Mouse (Mus musculus) thymus, postnatal 14 days (tissue): ENCODE measurements around the gene Ninj2.
"Not testable (repeated sequence)": the region's sequence is repeated elsewhere in the genome, so short reads cannot be mapped to it uniquely, and the experiment has no call there.

ENCODE experiments used
- DNase-seq: peaks from one replicate; pipeline ENCODE4 v3.0.0; 2021

Ninj2 gene

DNA sequence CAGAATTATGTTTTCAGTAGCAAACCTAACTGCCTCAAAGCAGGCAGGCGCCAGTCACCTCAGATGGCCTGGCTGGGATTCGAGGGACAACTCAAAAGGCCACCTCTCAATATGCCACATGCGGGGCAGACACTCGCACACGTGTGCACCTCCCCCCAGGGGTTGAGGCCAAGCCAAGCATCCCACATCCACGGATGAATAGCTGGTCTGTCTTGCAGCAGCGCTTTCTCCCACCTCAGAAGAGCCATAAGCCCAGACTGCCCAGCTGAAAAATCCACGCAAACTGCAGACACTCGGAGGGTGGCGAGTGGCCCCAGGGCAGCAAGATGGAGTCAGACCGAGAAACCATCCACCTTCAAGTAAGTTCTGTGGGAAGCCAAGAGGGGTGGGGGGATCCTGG lies at the start of gene Ninj2:
Gene Ninj2 (plus strand): TSS at position 251 of the 400 bp plus-strand sequence.
- DNase-seq: no peak

DNA sequence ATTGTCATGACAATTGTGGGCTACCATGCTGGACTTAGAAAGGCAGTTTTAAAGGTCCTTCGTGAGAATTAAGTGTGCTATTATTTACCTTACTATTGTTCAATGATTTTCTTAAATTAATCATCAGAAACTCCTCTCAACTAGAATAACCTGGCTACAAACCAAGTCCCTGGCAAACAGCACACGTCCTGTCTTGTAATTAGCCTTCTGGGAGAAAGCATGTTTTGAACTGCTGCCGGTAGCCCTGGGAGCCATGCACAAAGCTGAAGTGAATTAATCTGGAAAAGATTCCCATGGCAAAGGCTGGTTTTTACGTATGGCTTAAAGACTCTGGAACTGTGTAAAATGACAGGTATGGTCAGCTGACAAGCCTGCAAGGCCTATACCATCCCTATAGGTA lies 47.7 kb upstream of the Ninj2 start:
- no peak for DNase-seq

DNA sequence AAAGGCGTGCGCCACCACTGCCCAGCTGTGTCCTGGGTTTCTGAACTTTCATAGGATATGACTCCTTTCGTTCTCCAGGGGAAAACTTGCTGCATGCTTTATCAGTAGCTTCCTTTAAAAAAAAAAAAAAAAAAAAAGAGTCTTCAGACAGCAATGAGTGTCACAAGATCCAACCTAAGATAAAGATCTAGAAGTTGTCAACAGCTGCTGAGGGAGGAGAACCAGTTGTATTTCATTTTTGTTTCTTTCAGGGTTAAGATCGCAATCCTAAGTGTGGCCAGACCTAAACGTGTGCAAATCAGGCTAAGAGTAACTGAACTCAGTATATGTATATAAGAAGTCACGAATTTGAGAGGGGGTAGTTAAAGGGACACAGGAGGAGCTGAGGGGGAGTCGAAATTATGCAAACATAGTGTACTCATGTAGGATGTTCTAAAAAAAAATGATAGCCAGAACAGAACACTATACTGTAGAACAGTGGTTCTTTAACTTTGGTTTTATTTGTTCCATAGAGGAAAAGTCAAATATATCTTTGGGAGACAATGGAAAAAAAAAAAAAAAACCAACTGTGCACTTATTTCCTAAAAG lies 45.4 kb upstream of the Ninj2 start:
- DNase-seq: no peak

DNA sequence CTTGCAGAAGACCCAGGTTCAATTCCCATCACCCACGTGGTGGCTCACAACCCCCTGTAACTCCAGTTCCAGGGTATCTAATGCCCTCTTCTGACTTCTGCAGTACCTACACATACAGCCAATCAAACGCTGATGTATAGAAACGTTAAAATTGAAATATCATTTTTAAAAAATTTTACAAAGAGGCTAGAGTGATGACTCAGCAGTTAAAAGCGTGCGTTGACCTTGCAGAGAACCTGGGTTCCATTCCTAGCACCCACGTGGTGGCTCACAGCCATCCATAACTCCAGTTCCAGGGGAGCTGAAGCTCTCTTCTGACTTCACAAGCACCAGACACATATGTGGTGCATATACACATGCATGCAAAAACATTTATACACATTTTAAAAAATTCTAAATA lies 38.7 kb upstream of the Ninj2 start:
- no peak for DNase-seq

DNA sequence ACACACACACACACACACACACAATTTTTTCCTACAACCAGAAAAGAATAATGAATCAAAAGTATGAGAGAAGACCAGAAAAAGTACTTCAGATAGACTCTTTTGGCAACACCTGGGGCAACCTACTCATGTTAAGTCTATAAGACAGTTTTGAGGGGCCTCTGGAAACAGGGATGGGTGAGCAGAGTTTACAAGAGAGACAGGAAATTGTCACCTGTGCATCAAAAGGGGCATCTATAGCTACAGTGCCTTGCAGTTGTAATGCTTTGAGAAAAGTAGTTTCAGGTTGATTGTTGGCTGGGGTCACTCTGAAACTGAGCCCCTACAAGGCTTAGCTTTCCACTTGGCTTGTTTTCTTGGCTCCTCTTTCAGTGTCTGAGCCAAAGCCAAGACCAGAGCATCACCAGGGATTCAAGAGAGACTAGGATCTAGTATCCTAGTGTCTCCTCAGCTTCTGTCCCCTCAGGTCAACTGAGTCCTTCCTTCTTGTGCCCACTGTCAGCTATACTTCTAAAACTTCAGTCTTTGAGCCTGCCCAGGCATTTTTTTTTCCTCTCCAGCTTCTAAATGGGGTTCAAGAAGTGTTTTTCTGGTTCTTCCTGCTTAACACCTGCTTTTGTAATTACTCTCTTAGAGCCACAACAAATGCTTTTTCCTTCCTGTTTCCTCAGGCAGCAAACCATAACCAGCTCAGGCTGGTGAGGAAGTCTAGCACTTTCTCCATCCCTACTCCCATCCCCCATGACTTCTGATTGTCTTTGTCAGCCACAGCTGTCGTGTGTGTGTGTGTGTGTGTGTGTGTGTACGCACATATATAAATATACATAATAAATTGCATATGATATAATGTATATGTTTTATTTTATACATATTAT lies 37.2 kb upstream of the Ninj2 start:
- DNase-seq: peak; percentile 72

DNA sequence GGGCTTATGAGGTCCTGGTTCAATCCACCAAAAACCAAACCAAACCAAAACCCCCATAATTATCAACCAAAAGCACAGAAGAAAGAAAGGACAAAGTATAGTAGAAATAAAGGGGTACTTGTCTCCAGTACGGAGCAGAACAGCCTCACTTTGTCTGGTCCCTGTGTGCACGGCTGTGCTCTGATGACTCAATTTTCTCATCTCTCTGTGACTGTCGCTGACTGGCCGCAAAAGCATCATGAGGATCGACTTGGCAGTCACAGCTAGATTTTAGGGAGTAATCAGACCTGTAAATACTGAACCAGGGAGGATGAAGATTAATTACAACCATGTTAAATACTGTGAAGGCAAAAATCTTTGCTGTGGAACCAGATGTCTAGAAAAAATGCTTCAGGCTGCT lies 30.2 kb upstream of the Ninj2 start:
- DNase-seq: no peak

DNA sequence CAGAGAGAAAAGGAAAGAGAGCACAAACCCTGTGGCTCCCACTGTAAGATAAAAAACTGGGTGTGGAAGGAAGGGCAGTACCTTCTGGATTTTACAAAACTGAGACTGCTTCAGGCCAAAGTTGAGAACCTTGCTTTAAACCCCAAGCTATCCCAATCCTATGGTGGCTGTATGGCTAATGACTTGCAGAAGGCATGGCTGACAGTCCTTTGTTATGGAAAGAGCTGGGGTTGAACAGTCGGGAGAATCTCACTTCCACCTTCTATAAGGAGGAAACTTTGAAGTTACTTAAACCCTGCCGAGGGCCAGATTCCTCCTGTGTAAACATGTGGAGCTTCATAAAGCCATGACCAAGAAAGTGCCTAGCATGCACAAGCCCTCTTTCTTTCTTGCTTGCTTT lies 28.5 kb upstream of the Ninj2 start:
- DNase-seq: no peak

DNA sequence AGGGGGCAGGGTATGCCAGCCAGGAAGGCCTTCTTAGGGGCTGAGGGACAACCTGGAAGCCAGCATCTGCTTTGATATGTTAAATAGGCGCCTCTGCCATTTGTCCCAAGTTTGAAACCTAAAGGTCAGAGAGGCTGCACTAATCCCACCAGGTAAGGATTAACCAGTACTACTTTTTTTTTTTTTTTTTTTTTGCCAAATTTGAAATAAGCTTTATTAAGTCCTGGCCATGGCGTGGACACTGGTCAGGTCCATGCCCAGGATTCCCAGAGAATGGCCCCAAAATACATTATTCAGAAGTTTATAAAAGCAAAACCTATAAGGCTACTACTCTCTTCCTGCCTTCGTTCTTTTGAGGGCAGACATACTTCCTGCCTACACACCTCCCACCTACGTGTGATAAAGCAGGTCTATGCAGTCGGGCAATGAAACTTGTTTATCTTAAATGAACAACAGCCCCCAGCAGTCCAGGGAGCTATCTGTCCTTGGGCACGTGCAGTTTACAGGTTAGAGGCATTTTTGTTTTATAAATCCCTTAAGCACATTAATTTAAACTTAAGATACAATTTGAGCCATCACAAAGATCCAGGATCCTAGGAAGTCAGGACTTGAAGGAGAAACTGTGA lies 27.5 kb upstream of the Ninj2 start:
- DNase-seq: peak; percentile 47

DNA sequence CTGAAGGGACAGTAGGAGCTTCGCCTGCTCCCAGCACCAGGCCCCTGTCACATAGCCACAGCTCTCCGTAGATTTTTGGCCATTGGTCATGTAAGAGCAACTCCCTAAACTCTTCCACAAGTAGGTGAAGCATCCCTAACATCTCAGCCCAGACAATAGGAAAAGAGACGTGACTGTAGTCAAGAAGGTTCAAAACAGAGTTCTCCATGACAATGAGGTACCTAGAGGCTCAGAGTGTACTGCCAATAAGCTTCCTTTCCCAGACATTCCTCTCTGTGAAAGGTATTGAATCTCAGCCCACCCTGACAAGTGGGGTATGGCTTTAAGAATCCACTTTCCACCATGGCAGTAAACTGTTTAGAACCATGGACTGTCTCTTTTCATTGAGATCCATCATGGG lies 23.6 kb upstream of the Ninj2 start:
- no peak for DNase-seq

DNA sequence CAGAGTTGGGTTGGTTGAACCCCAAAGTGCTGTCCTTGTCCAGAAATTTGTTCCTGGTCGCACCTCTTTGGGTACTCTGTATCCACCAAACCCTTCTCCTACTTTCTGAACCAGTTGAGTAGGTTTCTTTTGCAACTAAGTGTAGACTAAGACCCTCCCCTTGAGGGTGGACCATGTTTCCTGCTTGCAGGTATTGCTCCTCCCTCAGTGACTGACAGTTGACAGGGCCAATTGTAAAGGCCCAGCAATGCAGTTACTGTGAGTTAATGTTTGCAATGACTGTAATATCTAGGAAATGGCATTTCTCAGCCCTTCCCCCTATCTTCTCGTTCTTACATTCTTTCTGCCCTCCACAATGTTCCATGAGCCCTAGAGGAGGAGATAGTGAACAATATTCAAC lies 20.5 kb upstream of the Ninj2 start:
- DNase-seq: peak; percentile 41

DNA sequence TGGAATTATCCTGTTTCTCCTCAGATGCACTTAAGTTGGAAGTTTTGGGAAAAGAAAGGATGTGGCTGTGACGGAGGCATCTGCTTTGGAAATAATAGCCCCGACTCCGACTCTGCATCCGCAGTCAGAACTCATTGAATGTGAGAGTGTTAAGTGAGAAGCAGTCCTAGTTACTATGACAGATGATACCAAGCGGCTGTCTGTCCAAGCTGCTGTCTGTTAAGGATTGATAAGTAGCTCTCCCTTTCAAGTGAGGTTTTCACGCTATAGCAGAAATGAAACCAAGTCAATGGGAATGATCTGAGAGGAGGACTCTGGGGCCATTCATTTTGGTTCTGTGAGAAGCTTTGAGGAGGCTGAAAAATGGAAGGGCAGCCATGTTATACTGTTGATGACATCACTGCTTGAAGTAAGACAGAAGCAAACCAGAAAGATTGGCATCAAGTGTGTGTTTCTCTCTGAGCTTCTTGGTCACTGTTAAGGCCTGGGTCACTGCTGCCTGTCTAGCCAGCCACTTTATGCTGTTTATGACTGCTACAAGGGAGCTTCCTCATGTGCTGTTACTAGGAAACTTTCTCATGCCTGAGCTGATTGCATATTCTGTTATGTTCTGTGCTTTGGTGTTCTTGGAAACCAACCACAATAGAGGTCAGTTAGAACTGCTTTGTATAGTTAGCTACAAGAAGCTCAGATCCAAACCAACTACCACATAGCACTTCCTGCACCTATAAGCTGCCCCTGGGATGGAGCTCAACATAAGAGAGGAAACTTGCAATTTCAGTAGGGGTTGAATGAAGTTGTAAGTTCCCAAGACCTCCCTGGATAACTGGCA lies 16.3 kb upstream of the Ninj2 start:
- DNase-seq: no peak

DNA sequence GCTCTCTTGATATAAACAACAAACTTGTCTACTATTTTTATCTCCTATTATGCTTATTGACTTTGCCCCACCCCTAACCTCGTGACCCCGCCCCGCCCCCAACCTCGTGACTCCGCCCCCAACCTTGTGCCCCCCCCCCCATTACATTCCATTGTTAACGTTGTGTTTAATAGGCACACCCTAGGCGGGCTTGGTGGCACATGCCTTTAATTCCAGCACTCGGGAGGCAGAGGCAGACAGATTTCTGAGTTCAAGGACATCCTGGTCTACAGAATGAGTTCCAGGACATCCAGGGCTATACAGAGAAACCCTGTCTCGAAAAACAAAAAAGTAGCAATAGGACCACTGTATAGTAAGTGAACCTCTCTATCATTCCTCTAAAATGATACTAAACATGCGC lies 13.6 kb upstream of the Ninj2 start:
- DNase-seq: no peak

DNA sequence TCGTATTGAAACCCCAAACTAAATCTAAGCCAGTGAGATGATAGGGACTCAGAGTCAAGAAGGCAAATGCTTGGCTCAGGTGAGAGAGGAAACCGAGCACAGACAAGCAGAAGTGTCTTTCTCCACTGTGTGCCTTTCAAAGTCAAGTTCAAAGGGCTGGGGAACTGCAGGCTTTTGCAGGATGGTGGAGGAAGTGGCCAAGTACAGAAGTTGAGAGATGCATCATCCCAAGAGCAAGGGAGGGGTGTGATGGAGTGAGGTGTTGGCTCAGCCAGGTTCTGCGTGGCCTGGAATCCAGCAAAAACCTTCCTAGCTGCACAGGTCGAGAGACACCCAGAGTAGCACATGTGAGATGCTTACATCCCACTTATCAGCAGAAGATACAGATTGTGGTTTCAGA lies 11.6 kb upstream of the Ninj2 start:
- DNase-seq: peak; percentile 68

DNA sequence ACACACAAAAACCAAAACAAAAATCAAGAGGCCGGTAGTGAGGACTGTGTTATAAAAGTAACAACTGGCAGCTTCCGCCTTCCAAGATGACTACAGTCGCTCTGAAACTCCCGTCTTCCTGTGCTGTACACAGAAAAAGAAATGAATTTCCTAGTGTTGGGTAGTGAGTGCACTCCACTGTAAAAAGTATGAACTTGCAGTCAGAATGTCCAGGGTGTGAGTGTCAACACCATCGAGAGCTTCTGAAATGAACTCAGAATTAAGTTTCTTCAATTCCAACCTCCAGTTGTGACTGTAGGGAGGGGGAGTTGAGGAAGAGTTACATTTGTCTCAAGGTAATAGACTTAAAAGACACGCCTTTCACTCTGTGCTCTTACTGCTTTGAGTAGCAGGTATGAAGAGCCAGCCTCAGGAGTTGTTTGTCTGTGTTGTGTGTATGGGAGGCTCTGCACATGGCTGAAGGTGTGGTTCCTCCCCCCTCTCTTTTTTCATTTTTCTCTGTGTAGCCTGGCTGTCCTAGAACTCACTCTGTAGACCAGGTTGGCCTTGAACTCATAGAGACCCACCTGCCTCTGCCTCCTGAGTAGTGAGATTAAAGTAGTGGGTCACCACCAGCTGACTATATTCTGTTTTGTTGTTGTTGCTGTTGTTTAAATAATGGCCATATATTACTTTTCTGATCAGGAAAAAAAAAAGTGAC lies 10.7 kb upstream of the Ninj2 start:
- no peak for DNase-seq

DNA sequence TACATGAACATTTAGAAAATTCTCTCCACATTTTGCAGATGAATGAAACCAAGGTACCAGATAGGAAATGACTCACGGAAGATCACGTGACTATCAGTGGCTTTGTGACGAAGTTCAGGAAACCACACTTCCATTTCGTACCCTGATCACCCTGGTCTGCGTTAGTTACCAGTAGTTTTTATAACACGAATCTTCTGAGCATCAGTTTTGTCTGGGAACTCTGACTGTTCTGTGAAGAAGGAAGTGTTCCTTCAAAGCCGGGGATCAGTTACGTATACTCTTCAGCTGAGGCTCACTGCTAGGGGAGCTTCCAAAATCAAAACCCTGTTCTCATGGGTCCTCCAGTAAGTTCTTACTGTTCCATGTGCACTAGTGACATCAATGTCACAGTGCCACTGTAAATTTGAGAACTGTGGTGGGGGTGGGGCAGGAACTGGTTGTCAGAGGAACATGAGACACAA lies 10.2 kb upstream of the Ninj2 start:
- DNase-seq: peak; percentile 42

DNA sequence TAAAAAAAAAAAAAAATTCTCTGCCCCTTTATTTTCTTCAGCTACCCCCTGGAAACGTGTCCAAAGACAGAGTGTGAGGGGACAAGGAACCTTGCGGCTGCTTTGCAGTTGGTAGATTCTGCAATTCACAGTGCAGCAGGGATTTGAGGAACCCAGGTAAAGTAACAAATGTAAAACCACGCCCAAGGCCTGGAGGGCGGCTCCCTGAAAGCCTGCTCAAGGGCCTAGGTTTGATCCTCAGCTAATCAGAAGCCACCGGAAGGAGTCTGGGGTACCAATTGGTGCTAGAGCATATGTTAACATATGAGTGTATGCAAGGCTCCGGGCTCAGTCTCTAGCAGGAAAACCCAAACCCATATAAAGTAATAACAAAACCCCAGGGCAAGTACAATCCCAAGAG lies 9.7 kb upstream of the Ninj2 start:
- no peak for DNase-seq

DNA sequence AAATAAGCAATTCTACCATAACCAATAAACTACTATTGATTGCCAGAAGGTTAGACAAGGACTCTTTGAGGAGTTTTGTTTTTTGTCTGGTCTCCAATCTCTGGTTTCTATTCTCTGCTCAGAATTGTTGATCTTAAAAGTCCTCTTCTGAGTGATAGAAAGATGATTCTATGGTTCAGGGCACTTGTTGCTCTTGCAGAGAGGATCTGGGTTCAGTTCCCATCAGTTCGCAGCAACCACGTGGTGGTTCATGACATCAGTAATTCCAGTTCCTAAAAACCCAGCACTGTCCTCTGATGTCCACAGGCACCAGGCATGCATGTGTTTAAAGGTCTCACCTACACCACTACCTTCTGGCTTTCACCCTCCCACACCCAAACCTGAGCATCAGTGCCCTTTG lies 8.2 kb upstream of the Ninj2 start:
- DNase-seq: no peak

DNA sequence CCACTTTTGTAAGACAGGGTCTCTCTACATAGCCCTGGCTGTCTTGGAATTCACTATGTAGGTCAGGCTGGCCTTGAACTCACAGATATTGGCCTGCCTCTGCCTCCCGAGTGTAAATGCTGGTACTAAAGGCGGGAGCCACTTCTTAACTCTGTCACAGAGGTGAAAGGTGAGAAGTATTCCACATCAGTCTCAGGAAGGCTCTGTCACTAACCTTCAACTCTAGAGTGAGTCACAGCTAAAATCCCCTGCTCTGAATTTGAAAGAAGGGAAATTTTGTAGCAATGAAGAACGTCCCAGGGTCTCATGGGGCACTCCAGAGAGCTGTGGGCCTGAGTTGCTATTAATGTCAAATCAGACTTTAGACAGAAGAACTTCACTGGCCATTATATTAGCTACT lies 7.3 kb upstream of the Ninj2 start:
- no peak for DNase-seq

DNA sequence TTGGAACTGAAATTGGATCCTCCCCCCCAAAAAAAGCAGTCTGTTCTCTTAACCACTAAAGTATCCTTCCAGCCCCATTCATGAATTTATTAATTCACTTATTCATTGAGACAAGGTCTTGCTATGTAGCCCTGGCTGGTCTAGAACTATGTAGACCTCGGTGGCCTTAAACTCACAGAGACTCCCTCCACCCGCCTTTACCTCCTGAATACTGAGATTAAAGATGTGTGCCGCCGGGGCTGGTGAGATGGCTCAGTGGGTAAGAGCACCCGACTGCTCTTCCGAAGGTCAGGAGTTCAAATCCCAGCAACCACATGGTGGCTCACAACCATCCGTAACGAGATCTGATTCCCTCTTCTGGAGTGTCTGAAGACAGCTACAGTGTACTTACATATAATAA lies 6.1 kb upstream of the Ninj2 start:
- DNase-seq: not testable (repeated sequence)

DNA sequence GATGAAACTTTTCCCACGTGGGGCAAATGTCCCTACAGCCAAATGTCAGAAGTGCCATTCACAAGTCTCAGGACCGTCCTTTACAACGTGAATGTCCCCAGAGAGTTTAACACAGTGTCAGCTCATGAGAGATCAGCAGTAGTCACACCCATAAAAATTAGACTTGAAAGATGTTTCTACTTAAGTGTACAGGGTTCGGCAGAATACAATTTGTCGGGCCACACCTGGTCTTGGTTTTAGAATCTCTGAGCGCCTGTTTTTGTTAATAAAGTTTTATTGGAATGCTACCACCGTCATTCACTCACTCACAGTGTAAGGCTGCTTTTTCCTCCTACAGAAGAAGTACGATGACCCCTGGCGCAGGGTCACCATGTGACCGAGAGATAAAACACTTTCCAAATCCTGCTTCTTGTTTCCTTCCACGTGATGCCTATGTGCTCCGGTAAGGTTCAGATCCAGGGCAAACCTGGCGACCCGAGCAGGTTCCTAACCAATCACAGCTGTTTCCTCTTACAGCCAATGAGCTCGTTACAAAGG lies 2.4 kb upstream of the Ninj2 start:
- DNase-seq: no peak

DNA sequence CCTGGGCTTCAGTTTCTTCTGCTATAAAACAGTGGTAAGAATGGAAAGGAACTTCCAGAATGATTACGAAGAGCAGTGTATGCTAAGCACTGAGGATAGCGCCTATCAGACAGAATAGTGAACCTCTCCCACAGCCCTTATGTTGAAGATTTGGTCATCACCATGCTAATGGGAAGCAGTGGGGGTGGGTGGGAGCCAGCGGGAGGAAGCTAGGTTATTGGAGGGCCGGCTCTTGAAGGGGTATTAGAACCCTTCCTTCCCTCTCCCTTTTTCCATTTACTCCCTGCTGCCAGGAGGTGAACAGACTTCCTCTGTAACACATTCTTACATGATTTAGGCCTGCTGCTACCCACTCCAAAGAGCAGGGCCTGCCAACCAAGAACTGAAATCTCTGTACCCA lies 1.2 kb upstream of the Ninj2 start:
- DNase-seq: no peak

DNA sequence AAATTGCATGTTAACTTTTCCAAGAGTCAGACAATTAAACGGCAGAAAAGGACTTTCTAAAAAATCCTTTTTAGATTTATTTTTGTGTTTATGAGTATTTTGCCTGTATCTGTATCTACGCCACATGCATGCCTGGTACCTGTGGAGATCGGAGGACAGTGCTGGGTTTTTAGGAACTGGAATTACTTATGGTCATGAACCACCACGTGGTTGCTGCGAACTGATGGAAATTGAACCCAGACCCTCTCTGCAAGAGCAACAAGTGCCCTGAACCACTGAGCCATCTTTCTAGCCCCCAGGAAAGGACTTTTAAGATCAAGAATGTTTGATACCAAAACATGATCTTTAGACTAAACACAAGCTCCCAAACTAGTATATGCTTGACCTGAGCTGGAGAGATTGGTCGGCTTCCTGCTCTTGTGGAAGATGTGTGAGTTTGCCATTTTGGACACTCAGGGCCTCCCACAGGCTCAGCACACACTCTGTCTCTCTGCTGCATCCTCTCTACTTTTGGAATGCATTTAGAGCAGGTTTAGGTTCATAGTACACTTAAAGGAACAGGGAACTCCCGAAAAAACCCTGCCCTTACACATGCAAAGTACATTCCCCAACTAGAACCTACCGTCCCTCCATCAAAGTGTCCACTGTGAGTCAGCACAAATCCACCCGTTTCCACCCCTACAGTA lies 1.1 kb downstream of the Ninj2 start:
- no peak for DNase-seq
